Mouse (Mus musculus) cortical plate, adult 2 months (tissue): Measurements from ENCODE around the gene Nob1.

ENCODE experiments used
- CTCF ChIP-seq: fragments of 200-500 bp; IDR thresholded peaks from 2 replicates; pipeline ENCODE4 v1.5.1; 2011; ENCODE audit warnings: mild to moderate bottlenecking, control low read depth, low read length; ENCODE audit not compliant: insufficient read depth; ENCODE audit errors: extremely low read depth
- POLR2A ChIP-seq: fragments of 200-500 bp; IDR thresholded peaks from 2 replicates; pipeline ENCODE4 v1.6.1; 2011; ENCODE audit warnings: mild to moderate bottlenecking, low read length, control low read depth; ENCODE audit not compliant: insufficient read depth; ENCODE audit errors: extremely low read depth

DNA sequence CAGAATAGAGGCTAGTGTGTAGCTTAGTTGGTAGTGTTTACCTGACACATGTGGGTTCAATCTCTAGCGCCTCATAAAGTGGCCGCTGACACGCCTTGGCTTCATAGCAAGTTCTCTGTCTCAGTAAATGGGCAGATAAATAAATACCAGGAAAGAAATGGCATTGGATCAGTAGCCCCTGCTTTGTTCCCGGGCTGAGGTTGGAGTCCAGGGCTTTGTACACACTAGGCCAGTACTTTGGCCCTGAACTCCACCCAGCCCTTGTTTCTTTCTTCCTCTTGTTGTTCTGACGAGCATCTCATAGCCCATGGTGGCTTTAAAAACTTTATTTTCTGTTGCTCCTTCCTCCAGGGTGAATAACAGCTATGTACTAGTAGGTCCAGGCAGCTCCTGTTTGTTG is 37.6 kb upstream of the Nob1 start:
- TF ChIP-seq CTCF: no peak
- TF ChIP-seq POLR2A: no peak
